ENCODE assay signal across 29 mouse cellular contexts in genomic region chr5:62846571-62847131, GRCm38 (mm10). TPM values are rescaled to one million over a fixed set of nuclear protein-coding genes. Genes with fewer than 3 reads are reported as not detected.
DNase-seq lines count a peak whose midpoint lies in the region; ATAC-seq and TF ChIP-seq lines count a peak whose summit lies in the region.
"Had no signal": no experiment of that assay in that cellular context is flagged by ENCODE, and none has a peak within 500 bp of the region (broad histone marks: within the 10 kb centered on the region; RNA-seq: fewer than 3 reads in every experiment).

No protein-coding gene starts in this region.

- no peak overlapping the region for H3K9ac ChIP-seq in liver, adult 2 months (ENCODE audit: low read depth, low read length)
- H3K9ac ChIP-seq: embryonic facial prominence, embryonic 15.5 days; forebrain, postnatal 0 days; heart, embryonic 13.5 days; hindbrain, embryonic 12.5 days; limb, embryonic 15.5 days; lung, embryonic 14.5 days had no signal

- DNase-seq in liver, adult 2 months (ENCODE audit: extremely low read depth, low read depth, low spot score) = peak; percentile 33
- DNase-seq in liver (no peak), A20 (ENCODE audit: low read depth, low spot score) (peak; percentile 50)
- no peak for DNase-seq in kidney, adult 11 months
- no peak for DNase-seq in layer of hippocampus, adult 9-11 months
- DNase-seq in kidney, postnatal 4 days = no peak
- DNase-seq: adrenal gland, adult 8-10 months; cerebellum, adult 8-10 months; forebrain, postnatal 0 days; gastrocnemius, postnatal 25 days; heart, adult 2 months; heart, postnatal 14 days; kidney, adult 18-20 months; left cerebral cortex, postnatal 4 days; lung, embryonic 14.5 days; lung, postnatal 36 days; right cerebral cortex, postnatal 25 days had no signal

- 79% methylated on average over 6 of the region's 6 CpGs for WGBS in liver, adult 2 months

- TF ChIP-seq POLR2A in liver, adult 2 months (IDR thresholded peaks at IDR 0.05; ENCODE audit: extremely low read depth, insufficient read depth, low read length) = no peak
- TF ChIP-seq POLR2A in bone marrow macrophage, adult 2 months (IDR thresholded peaks at IDR 0.05; ENCODE audit: borderline replicate concordance, low read depth, low read length) = no peak

- ATAC-seq in megakaryocyte, adult 5-6 weeks (ENCODE audit: poor library complexity, severe bottlenecking) = peak; percentile 72
- ATAC-seq: forebrain, postnatal 0 days had no signal

- H3K36me3 ChIP-seq in liver, adult 2 months (ENCODE audit: control insufficient read depth, insufficient read depth, low read length) = no peaks in the 10 kb centered on the region
- H3K36me3 ChIP-seq: embryonic facial prominence, embryonic 15.5 days; heart, embryonic 13.5 days; hindbrain, embryonic 12.5 days; limb, embryonic 15.5 days had no signal

- TF ChIP-seq CTCF in liver, adult 2 months (IDR thresholded peaks at IDR 0.05; ENCODE audit: low read depth, low read length) = no peak
- TF ChIP-seq CTCF in bone marrow macrophage, adult 2 months (IDR thresholded peaks at IDR 0.05; ENCODE audit: low read depth, low read length) = no peak

- no peaks in the 10 kb centered on the region for H3K79me2 ChIP-seq in liver, adult 2 months (ENCODE audit: control insufficient read depth, insufficient read depth, low read length)

- no peaks in the 10 kb centered on the region for H3K4me1 ChIP-seq in liver, adult 2 months (ENCODE audit: control insufficient read depth, insufficient read depth, low read length)
- peaks cover 16% of the 10 kb centered on the region for H3K4me1 ChIP-seq in bone marrow macrophage, adult 2 months (ENCODE audit: control insufficient read depth, insufficient read depth, low read length)
- H3K4me1 ChIP-seq: embryonic facial prominence, embryonic 15.5 days; heart, embryonic 13.5 days; hindbrain, embryonic 12.5 days; limb, embryonic 15.5 days had no signal

- H3K27ac ChIP-seq in liver, adult 2 months (replicated peaks; ENCODE audit: insufficient read depth, low read depth, low read length) = no peak overlapping the region; the same call in 1 of the 2 replicates
- H3K27ac ChIP-seq in bone marrow macrophage, adult 2 months (ENCODE audit: insufficient read depth, low read depth, low read length) = peak overlapping the region; percentile 79
- H3K27ac ChIP-seq: embryonic facial prominence, embryonic 15.5 days; heart, adult 2 months; heart, embryonic 13.5 days; hindbrain, embryonic 12.5 days; left cerebral cortex, adult 2 months; limb, embryonic 15.5 days had no signal

- H3K27me3 ChIP-seq in liver, adult 2 months (ENCODE audit: control insufficient read depth, insufficient read depth, low read length) = no peaks in the 10 kb centered on the region
- H3K27me3 ChIP-seq: embryonic facial prominence, embryonic 15.5 days; heart, embryonic 13.5 days; hindbrain, embryonic 12.5 days; limb, embryonic 15.5 days had no signal

- no peak overlapping the region for H3K4me3 ChIP-seq in liver, adult 2 months (ENCODE audit: insufficient read depth, low read depth, low read length)
- H3K4me3 ChIP-seq in bone marrow macrophage, adult 2 months (ENCODE audit: insufficient read depth, low read length) = no peak overlapping the region
- H3K4me3 ChIP-seq: embryonic facial prominence, embryonic 15.5 days; heart, adult 2 months; heart, embryonic 13.5 days; hindbrain, embryonic 12.5 days; left cerebral cortex, adult 2 months; limb, embryonic 15.5 days had no signal

RNA-seq across cellular contexts. Expression of gene Dthd1, which starts 33.0 kb away (rescaled TPM):
- not detected in 2 replicates for total RNA-seq in liver, adult 2 months (2014; rRNA removed)
- 0.04 TPM in 1 of 2 replicates, not detected in the other for polyA plus RNA-seq in liver, adult 2 months (2012; rRNA removed)
- polyA plus RNA-seq in bone marrow macrophage, adult 2 months (2012; ENCODE audit: insufficient read depth, insufficient read length, missing spikeins) = not detected in 2 replicates
- not detected in 2 replicates for total RNA-seq in megakaryocyte, adult 5-6 weeks (2015)
- total RNA-seq in megakaryocyte, adult 5-6 weeks (2017) = not detected in 2 replicates
- total RNA-seq: adrenal gland, adult 8-10 months; gastrocnemius, postnatal 25 days; heart, adult 2 months; left cerebral cortex, adult 2 months; MEL had no signal
- polyA plus RNA-seq: forebrain, postnatal 0 days; heart, adult 2 months; heart, embryonic 13.5 days; hindbrain, embryonic 12.5 days; kidney, embryonic 16.5 days; large intestine, adult 2 months; limb, embryonic 15.5 days; lung, embryonic 14.5 days; midbrain, embryonic 11.5 days; thymus, postnatal 0 days had no signal

Comparison
In these comparisons a context has a peak if more than half of its experiments do, and no peak if none do; other contexts are left out.
1. DNase-seq: peak in liver, adult 2 months (single experiment) and A20 (single experiment); none in liver (single experiment), kidney, adult 11 months (single experiment), layer of hippocampus, adult 9-11 months (single experiment) and kidney, postnatal 4 days (0 of 2).